Mouse (Mus musculus): ENCODE measurements around the gene Fam234a.

GRCm38 (mm10) chr17:26207686-26208085 is 36.4 kb downstream of the Fam234a start, which contains the start of gene Arhgdig:
- TF ChIP-seq POLR2A (IDR thresholded peaks at IDR 0.05; ENCODE audit: low read depth, low read length) = no peak
- TF ChIP-seq UBTF (IDR thresholded peaks at IDR 0.05; ENCODE audit: low read depth, low read length) = no peak
- TF ChIP-seq CTCF (conservative IDR thresholded peaks at IDR 0.05 in 1 of 2, IDR thresholded peaks at IDR 0.05 in 1 of 2; ENCODE audit: low read depth in 2 of 2, low read length in 2 of 2) = no peak
- no peak for TF ChIP-seq POLR2AphosphoS2 (IDR thresholded peaks at IDR 0.05; ENCODE audit: low read depth, low read length)
- no peak for TF ChIP-seq TBP (conservative IDR thresholded peaks at IDR 0.05; ENCODE audit: low read depth, low read length)
- TF ChIP-seq KAT2A (IDR thresholded peaks at IDR 0.05; ENCODE audit: insufficient replicate concordance, low read length) = no peak
- TF ChIP-seq EP300 (IDR thresholded peaks at IDR 0.05; ENCODE audit: low read length) = no peak
- no peak for TF ChIP-seq CHD2 (IDR thresholded peaks at IDR 0.05; ENCODE audit: low read length)

Data from CH12.LX (cell line).